Mouse (Mus musculus): ENCODE measurements around the gene Gm3045. TPM values are rescaled to one million over a fixed set of nuclear protein-coding genes. Genes with fewer than 3 reads are reported as not detected.

Gene Gm3045
- not detected in 2 replicates for polyA plus RNA-seq (2015; fragmentation: Nextera tagmentation; extraction: Ambion mirVana)

GRCm38 (mm10) chr13:56426365-56426764, at the start of gene Gm3045:
Gene Gm3045, plus strand, starts transcription at chr13:56426594.
- no peaks in the 10 kb centered on the region for H3K4me1 ChIP-seq (ENCODE audit: insufficient read depth)
- H3K4me2 ChIP-seq (ENCODE audit: low read depth, low read length), result no peak within 1 kb of the TSS
- TF ChIP-seq CTCF (IDR thresholded peaks at IDR 0.05; ENCODE audit: low read depth) (no peak), EP300 (IDR thresholded peaks at IDR 0.05; ENCODE audit: low read depth) (no peak)
- no peak within 1 kb of the TSS for H3K27ac ChIP-seq (ENCODE audit: low read depth)
- H3K27me3 ChIP-seq (ENCODE audit: insufficient read depth, low read length), result peaks cover 19% of the 10 kb centered on the region
- ATAC-seq, result no peak
- no peak within 1 kb of the TSS for H3K4me3 ChIP-seq (ENCODE audit: low read depth, low read length)
- WGBS (ENCODE audit: insufficient replicate concordance), result 63% methylated on average over 4 of the region's 4 CpGs
- no peaks in the 10 kb centered on the region for H3K36me3 ChIP-seq (replicated peaks; ENCODE audit: insufficient read depth, low read length)
- no peak for DNase-seq
- H3K9me3 ChIP-seq (ENCODE audit: low read length), result no peaks in the 10 kb centered on the region
- H3K9ac ChIP-seq (replicated peaks), result no peak within 1 kb of the TSS

- Histone ChIP-seq H3K9me3 (ENCODE audit: low read length) (no peaks in the 10 kb centered on the region), H3K9ac (replicated peaks) (no peak overlapping the region), H3K27me3 (ENCODE audit: insufficient read depth, low read length) (no peaks in the 10 kb centered on the region), H3K27ac (ENCODE audit: low read depth) (no peak overlapping the region), H3K4me2 (ENCODE audit: low read depth, low read length) (no peak overlapping the region), H3K36me3 (replicated peaks; ENCODE audit: insufficient read depth, low read length) (no peaks in the 10 kb centered on the region), H3K4me3 (ENCODE audit: low read depth, low read length) (no peak overlapping the region), H3K4me1 (ENCODE audit: insufficient read depth) (no peaks in the 10 kb centered on the region)
- DNase-seq, result no peak
- WGBS (ENCODE audit: insufficient replicate concordance), result 70% methylated on average over 14 of the region's 14 CpGs
- no peak for TF ChIP-seq CTCF (IDR thresholded peaks at IDR 0.05; ENCODE audit: low read depth)
- no peak for ATAC-seq
Measured at GRCm38 (mm10) chr13:56380855-56381685, 45.3 kb upstream of the Gm3045 start.

DNA sequence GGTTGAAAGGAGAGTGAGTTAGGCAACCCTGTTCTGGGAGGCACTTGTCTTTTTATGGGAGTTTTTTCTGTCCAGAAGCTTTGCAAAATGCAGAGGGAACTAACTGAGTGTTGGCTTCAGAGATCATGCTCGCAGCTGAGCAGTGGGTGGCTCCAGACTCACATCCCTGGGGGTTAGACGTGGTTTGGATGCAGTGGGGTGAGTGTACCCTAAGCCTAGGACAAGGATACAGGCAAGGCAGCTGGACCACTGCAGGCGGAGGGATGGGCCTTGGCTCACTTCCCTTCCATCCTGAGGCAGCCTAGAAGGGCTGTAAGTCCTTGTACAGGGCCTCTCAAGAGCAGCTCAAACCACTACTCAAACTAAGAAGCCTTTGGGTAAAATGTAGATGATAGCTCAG, 43.0 kb upstream of the Gm3045 start:
- no peak overlapping the region for H3K4me3 ChIP-seq (ENCODE audit: low read depth, low read length)
- WGBS (ENCODE audit: insufficient replicate concordance), result 61% methylated on average over 3 of the region's 3 CpGs
- H3K27ac ChIP-seq (ENCODE audit: low read depth), result no peak overlapping the region
- no peak overlapping the region for H3K4me2 ChIP-seq (ENCODE audit: low read depth, low read length)
- DNase-seq (no peak), ATAC-seq (no peak)
- no peaks in the 10 kb centered on the region for H3K9me3 ChIP-seq (ENCODE audit: low read length)
- H3K9ac ChIP-seq (replicated peaks), result no peak overlapping the region
- TF ChIP-seq EP300 (IDR thresholded peaks at IDR 0.05; ENCODE audit: low read depth), result no peak
- no peak for TF ChIP-seq CTCF (IDR thresholded peaks at IDR 0.05; ENCODE audit: low read depth)
- no peaks in the 10 kb centered on the region for H3K4me1 ChIP-seq (ENCODE audit: insufficient read depth)
- no peaks in the 10 kb centered on the region for H3K36me3 ChIP-seq (replicated peaks; ENCODE audit: insufficient read depth, low read length)
- no peaks in the 10 kb centered on the region for H3K27me3 ChIP-seq (ENCODE audit: insufficient read depth, low read length)

- no peak overlapping the region for H3K4me3 ChIP-seq (ENCODE audit: low read depth, low read length)
- H3K9ac ChIP-seq (replicated peaks), result no peak overlapping the region
- WGBS (ENCODE audit: insufficient replicate concordance), result 66% methylated on average over 9 of the region's 9 CpGs
- H3K4me1 ChIP-seq (ENCODE audit: insufficient read depth), result no peaks in the 10 kb centered on the region
- no peak overlapping the region for H3K4me2 ChIP-seq (ENCODE audit: low read depth, low read length)
- DNase-seq, result no peak
- H3K36me3 ChIP-seq (replicated peaks; ENCODE audit: insufficient read depth, low read length), result no peaks in the 10 kb centered on the region
- no peaks in the 10 kb centered on the region for H3K27me3 ChIP-seq (ENCODE audit: insufficient read depth, low read length)
- no peak overlapping the region for H3K27ac ChIP-seq (ENCODE audit: low read depth)
- no peak for ATAC-seq
- TF ChIP-seq CTCF (IDR thresholded peaks at IDR 0.05; ENCODE audit: low read depth) (no peak), EP300 (IDR thresholded peaks at IDR 0.05; ENCODE audit: low read depth) (no peak)
- H3K9me3 ChIP-seq (ENCODE audit: low read length), result no peaks in the 10 kb centered on the region
Measured at GRCm38 (mm10) chr13:56386411-56386810, 40.0 kb upstream of the Gm3045 start.

DNA sequence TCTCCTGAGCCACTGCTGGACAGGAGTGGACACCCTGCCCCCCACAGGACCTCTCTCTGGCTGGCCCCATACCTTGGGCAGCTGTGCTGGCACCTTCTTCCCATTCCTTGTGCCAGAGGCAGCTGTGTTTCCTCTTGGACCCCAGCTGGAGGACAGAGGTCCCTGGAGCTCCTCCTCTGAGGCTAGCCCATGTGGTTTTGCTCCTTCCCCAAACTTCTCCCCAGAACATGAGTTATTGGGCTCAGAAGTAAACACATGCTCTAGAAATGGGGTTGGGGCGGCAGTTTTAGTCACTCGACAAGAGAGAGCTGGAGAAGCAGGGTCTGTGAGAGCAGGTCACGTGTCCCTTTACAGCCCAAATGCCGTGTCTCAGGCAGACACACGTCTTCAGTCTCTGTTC, 39.0 kb upstream of the Gm3045 start:
- no peaks in the 10 kb centered on the region for H3K4me1 ChIP-seq (ENCODE audit: insufficient read depth)
- WGBS (ENCODE audit: insufficient replicate concordance), result 38% methylated on average over 5 of the region's 5 CpGs
- H3K27me3 ChIP-seq (ENCODE audit: insufficient read depth, low read length), result no peaks in the 10 kb centered on the region
- no peak for TF ChIP-seq CTCF (IDR thresholded peaks at IDR 0.05; ENCODE audit: low read depth)
- TF ChIP-seq EP300 (IDR thresholded peaks at IDR 0.05; ENCODE audit: low read depth), result no peak
- H3K4me3 ChIP-seq (ENCODE audit: low read depth, low read length), result no peak overlapping the region
- H3K9ac ChIP-seq (replicated peaks), result no peak overlapping the region
- no peaks in the 10 kb centered on the region for H3K36me3 ChIP-seq (replicated peaks; ENCODE audit: insufficient read depth, low read length)
- no peak overlapping the region for H3K4me2 ChIP-seq (ENCODE audit: low read depth, low read length)
- DNase-seq, result no peak
- H3K9me3 ChIP-seq (ENCODE audit: low read length), result no peaks in the 10 kb centered on the region
- H3K27ac ChIP-seq (ENCODE audit: low read depth), result no peak overlapping the region
- ATAC-seq, result no peak

GRCm38 (mm10) chr13:56388042-56388441, 38.4 kb upstream of the Gm3045 start:
- Histone ChIP-seq H3K4me2 (ENCODE audit: low read depth, low read length) (no peak overlapping the region), H3K9me3 (ENCODE audit: low read length) (no peaks in the 10 kb centered on the region), H3K27ac (ENCODE audit: low read depth) (no peak overlapping the region), H3K4me3 (ENCODE audit: low read depth, low read length) (no peak overlapping the region), H3K4me1 (ENCODE audit: insufficient read depth) (no peaks in the 10 kb centered on the region), H3K9ac (replicated peaks) (no peak overlapping the region), H3K36me3 (replicated peaks; ENCODE audit: insufficient read depth, low read length) (no peaks in the 10 kb centered on the region), H3K27me3 (ENCODE audit: insufficient read depth, low read length) (no peaks in the 10 kb centered on the region)
- DNase-seq (no peak), ATAC-seq (no peak)
- no peak for TF ChIP-seq EP300 (IDR thresholded peaks at IDR 0.05; ENCODE audit: low read depth)
- TF ChIP-seq CTCF (IDR thresholded peaks at IDR 0.05; ENCODE audit: low read depth), result no peak
- 60% methylated on average over 1 of the region's 1 CpGs for WGBS (ENCODE audit: insufficient replicate concordance)

Measured in liver, postnatal 0 days (tissue).